Mouse (Mus musculus): ENCODE measurements at regions not wholly inside any gene's neighbourhood (a gene's known extent, or its start where the extent isn't known, plus 50 kb on each side); places are given as distances from the start of the nearest gene placed in this dataset.
A peak's percentile ranks its signal among the peaks of the same experiment; 100 is the strongest.

GRCm38 (mm10) chr11:45647888-45648287 lies 204.0 kb upstream of the Clint1 start:
- DNase-seq (ENCODE audit: low spot score) = no peak

- DNase-seq (ENCODE audit: low spot score) = no peak
These were observed 195.6 kb upstream of the Clint1 start for GRCm38 (mm10) chr11:45656260-45656659.

GRCm38 (mm10) chr11:45670156-45670830 lies 181.6 kb upstream of the Clint1 start:
- DNase-seq (ENCODE audit: low spot score) = no peak

- DNase-seq (ENCODE audit: low spot score) = peak; percentile 3
These were observed 173.1 kb upstream of the Clint1 start for GRCm38 (mm10) chr11:45678666-45679292.

- DNase-seq (ENCODE audit: low spot score) = no peak
These were observed 172.6 kb upstream of the Clint1 start for GRCm38 (mm10) chr11:45679293-45679673.

- DNase-seq (ENCODE audit: low spot score) = no peak
These were observed 166.3 kb upstream of the Clint1 start for GRCm38 (mm10) chr11:45685571-45685970.

GRCm38 (mm10) chr11:45693206-45693605 lies 158.6 kb upstream of the Clint1 start:
- peak; percentile 4 for DNase-seq (ENCODE audit: low spot score)

GRCm38 (mm10) chr11:45701506-45701905 lies 150.3 kb upstream of the Clint1 start:
- no peak for DNase-seq (ENCODE audit: low spot score)

- no peak for DNase-seq (ENCODE audit: low spot score)
These were observed 148.9 kb upstream of the Clint1 start for GRCm38 (mm10) chr11:45702916-45703315.

- DNase-seq (ENCODE audit: low spot score) = no peak
These were observed 147.4 kb upstream of the Clint1 start for GRCm38 (mm10) chr11:45704411-45704810.

- DNase-seq (ENCODE audit: low spot score) = no peak
These were observed 133.2 kb upstream of the Clint1 start for GRCm38 (mm10) chr11:45718630-45719029.

GRCm38 (mm10) chr11:45719821-45720220 lies 132.0 kb upstream of the Clint1 start:
- DNase-seq (ENCODE audit: low spot score) = no peak

- DNase-seq (ENCODE audit: low spot score) = peak; percentile 35
These were observed 115.3 kb upstream of the Clint1 start for GRCm38 (mm10) chr11:45736561-45736960.

GRCm38 (mm10) chr11:45738331-45738730 lies 113.5 kb upstream of the Clint1 start:
- no peak for DNase-seq (ENCODE audit: low spot score)

GRCm38 (mm10) chr11:45745941-45746340 lies 105.9 kb upstream of the Clint1 start:
- no peak for DNase-seq (ENCODE audit: low spot score)

- DNase-seq (ENCODE audit: low spot score) = no peak
These were observed 101.6 kb upstream of the Clint1 start for GRCm38 (mm10) chr11:45750249-45750648.

GRCm38 (mm10) chr11:45752237-45752636 lies 99.6 kb upstream of the Clint1 start:
- DNase-seq (ENCODE audit: low spot score) = no peak

GRCm38 (mm10) chr11:45752791-45753190 lies 99.1 kb upstream of the Clint1 start:
- DNase-seq (ENCODE audit: low spot score) = no peak

GRCm38 (mm10) chr11:45767081-45767480 lies 84.8 kb upstream of the Clint1 start:
- DNase-seq (ENCODE audit: low spot score) = no peak

GRCm38 (mm10) chr11:45782435-45782834 lies 69.4 kb upstream of the Clint1 start:
- no peak for DNase-seq (ENCODE audit: low spot score)

- no peak for DNase-seq (ENCODE audit: low spot score)
These were observed 66.0 kb upstream of the Clint1 start for GRCm38 (mm10) chr11:45785806-45786205.

- DNase-seq (ENCODE audit: low spot score) = no peak
These were observed 64.4 kb upstream of the Clint1 start for GRCm38 (mm10) chr11:45787408-45787807.

GRCm38 (mm10) chr11:45789886-45790285 lies 62.0 kb upstream of the Clint1 start:
- DNase-seq (ENCODE audit: low spot score) = no peak

- DNase-seq (ENCODE audit: low spot score) = no peak
These were observed 61.3 kb upstream of the Clint1 start for GRCm38 (mm10) chr11:45790504-45790903.

All from ovary, adult 18-20 months (tissue).